Comparison of ENCODE assay signal across 24 mouse cellular contexts in the genomic region with DNA sequence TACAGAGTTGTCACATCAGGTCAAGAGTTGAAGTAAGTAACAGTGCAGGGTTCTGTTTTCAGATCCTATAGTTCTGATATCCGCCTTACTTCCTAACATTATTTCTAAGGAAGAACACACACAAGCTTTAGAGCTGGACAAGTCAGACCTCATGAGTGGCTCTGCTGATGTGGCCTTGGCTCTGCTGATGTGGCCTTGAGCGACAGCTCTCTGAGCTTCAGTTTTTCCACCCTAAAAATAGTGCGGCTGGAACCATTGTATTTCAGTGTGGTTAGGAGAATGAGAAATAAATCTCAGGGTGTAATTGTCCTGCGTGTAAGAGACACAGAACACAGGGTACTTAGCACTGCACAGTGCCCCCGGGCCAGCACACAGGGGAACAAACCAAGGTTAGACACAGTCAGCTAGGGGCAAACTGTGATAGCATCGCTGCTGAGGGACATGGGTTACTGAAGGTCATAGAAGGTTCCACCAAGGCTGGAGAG. TPM values are rescaled to one million over a fixed set of nuclear protein-coding genes. Genes with fewer than 3 reads are reported as not detected.
DNase-seq lines count a peak whose midpoint lies in the region; ATAC-seq lines count a peak whose summit lies in the region.
"Had no signal": no experiment of that assay in that cellular context is flagged by ENCODE, and none has a peak within 500 bp of the region (broad histone marks: within the 10 kb centered on the region; RNA-seq: fewer than 3 reads in every experiment).

No protein-coding gene starts in this region.

- no peak overlapping the region for H3K4me3 ChIP-seq in intestine, embryonic 15.5 days (replicated peaks)
- H3K4me3 ChIP-seq in stomach, embryonic 16.5 days (replicated peaks; ENCODE audit: low read length): no peak overlapping the region
- H3K4me3 ChIP-seq: embryonic facial prominence, embryonic 13.5 days; forebrain, embryonic 13.5 days; hindbrain, embryonic 12.5 days had no signal

- H3K27me3 ChIP-seq in intestine, embryonic 15.5 days (replicated peaks): no peaks in the 10 kb centered on the region
- H3K27me3 ChIP-seq in stomach, embryonic 16.5 days (ENCODE audit: control insufficient read depth, insufficient read depth, low read length): no peaks in the 10 kb centered on the region
- H3K27me3 ChIP-seq: embryonic facial prominence, embryonic 13.5 days; hindbrain, embryonic 12.5 days had no signal

- ATAC-seq in intestine, embryonic 15.5 days: no peak
- no peak for ATAC-seq in stomach, embryonic 16.5 days (ENCODE audit: insufficient read depth, low FRiP score)
- ATAC-seq in activated CD4-positive, CD25-positive, alpha-beta regulatory T cell, adult 4 months: no peak
- ATAC-seq: forebrain, embryonic 13.5 days; forebrain, postnatal 0 days; hindbrain, embryonic 16.5 days; inflammation-experienced regulatory T-cells, adult 6 months had no signal

- no peak overlapping the region for H3K9ac ChIP-seq in intestine, embryonic 15.5 days
- H3K9ac ChIP-seq in stomach, embryonic 16.5 days (ENCODE audit: low read length): no peak overlapping the region
- H3K9ac ChIP-seq: embryonic facial prominence, embryonic 13.5 days; forebrain, embryonic 13.5 days; forebrain, postnatal 0 days; hindbrain, embryonic 12.5 days had no signal

- H3K4me2 ChIP-seq in intestine, embryonic 15.5 days (replicated peaks): peak overlapping the region; percentile 18; the same call in 1 of the 2 replicates
- peak overlapping the region; percentile 6; the same call in 1 of the 2 replicates for H3K4me2 ChIP-seq in stomach, embryonic 16.5 days (ENCODE audit: low read depth, low read length)
- H3K4me2 ChIP-seq: embryonic facial prominence, embryonic 13.5 days; forebrain, embryonic 13.5 days; hindbrain, embryonic 12.5 days had no signal

- 81% methylated on average over 6 of the region's 6 CpGs for WGBS in intestine, embryonic 15.5 days
- WGBS in stomach, embryonic 16.5 days: 81% methylated on average over 6 of the region's 6 CpGs

- H3K36me3 ChIP-seq in intestine, embryonic 15.5 days: no peaks in the 10 kb centered on the region
- H3K36me3 ChIP-seq in stomach, embryonic 16.5 days (ENCODE audit: control insufficient read depth, insufficient read depth, low read length): no peaks in the 10 kb centered on the region
- H3K36me3 ChIP-seq: embryonic facial prominence, embryonic 13.5 days; hindbrain, embryonic 12.5 days had no signal

- H3K4me1 ChIP-seq in intestine, embryonic 15.5 days (replicated peaks): 0 out of 2 replicates have a peak, but pooled peaks cover 11% of the 10 kb centered on the region
- H3K4me1 ChIP-seq in stomach, embryonic 16.5 days (ENCODE audit: control insufficient read depth, insufficient read depth, low read length): peaks cover 11% of the 10 kb centered on the region

- H3K27ac ChIP-seq in intestine, embryonic 15.5 days: peak overlapping the region; percentile 11; the same call in 1 of the 2 replicates
- no peak overlapping the region for H3K27ac ChIP-seq in stomach, embryonic 16.5 days (ENCODE audit: low read length)
- H3K27ac ChIP-seq: embryonic facial prominence, embryonic 13.5 days; forebrain, embryonic 13.5 days; hindbrain, embryonic 12.5 days had no signal

- peak; percentile 33 for DNase-seq in adrenal gland, adult 8-10 months
- DNase-seq in adrenal gland, postnatal 10 days: peak; percentile 32
- no peak for DNase-seq in heart, adult 18-20 months
- no peak for DNase-seq in heart, adult 9 months (ENCODE audit: low spot score in 2 of 2)
- DNase-seq: cerebellum, adult 11 months; cerebellum, adult 8-10 months; cerebellum, postnatal 25 days; forebrain, postnatal 0 days; gastrocnemius, postnatal 14 days; heart, postnatal 10 days; heart, postnatal 4 days; kidney, adult 2 months had no signal

- no peaks in the 10 kb centered on the region for H3K9me3 ChIP-seq in intestine, embryonic 15.5 days
- no peaks in the 10 kb centered on the region for H3K9me3 ChIP-seq in stomach, embryonic 16.5 days (replicated peaks; ENCODE audit: control insufficient read depth, low read length)
- H3K9me3 ChIP-seq: embryonic facial prominence, embryonic 13.5 days; forebrain, embryonic 13.5 days; hindbrain, embryonic 12.5 days had no signal

RNA-seq across cellular contexts. Expression of gene Capn8, which starts 0.6 kb away (rescaled TPM):
- total RNA-seq in adrenal gland, adult 8-10 months (2022): under 1 TPM; 0.16 to 0.59 (median 0.19) TPM
- total RNA-seq in adrenal gland, postnatal 10 days (2021): not detected
- 2.5 and 3.3 TPM in 2 replicates for polyA plus RNA-seq in intestine, embryonic 15.5 days (2015; fragmentation: Nextera tagmentation; extraction: Ambion mirVana)
- 3.3 and 4.9 TPM in 2 replicates for polyA plus RNA-seq in stomach, embryonic 16.5 days (2015; fragmentation: Nextera tagmentation; extraction: Ambion mirVana)
- total RNA-seq in heart, adult 18-20 months (2021): not detected
- under 1 TPM in 1 of 2 experiments, not detected in 1; 0.13 TPM for polyA plus RNA-seq in activated CD4-positive, CD25-positive, alpha-beta regulatory T cell, adult 4 months (2017; shearing (Covaris generic))
- total RNA-seq: ES-E14; forebrain, postnatal 0 days; gastrocnemius, adult 18-20 months; gastrocnemius, postnatal 14 days; heart, adult 8-10 months; heart, postnatal 10 days; heart, postnatal 4 days had no signal
- polyA plus RNA-seq: embryonic facial prominence, embryonic 13.5 days; heart, embryonic 14.5 days; hindbrain, embryonic 12.5 days; inflammation-experienced regulatory T-cells, adult 6 months had no signal

RNA-seq across cellular contexts. Expression of gene Capn2, which starts 48.0 kb away (rescaled TPM):
- total RNA-seq in adrenal gland, adult 8-10 months (2022): 10 to 100 TPM; 53.3 to 96.0 (median 73.4) TPM
- 10 to 100 TPM; 79.3 to 94.3 TPM for total RNA-seq in adrenal gland, postnatal 10 days (2021)
- polyA plus RNA-seq in intestine, embryonic 15.5 days (2015; fragmentation: Nextera tagmentation; extraction: Ambion mirVana): 85.5 and 95.1 TPM in 2 replicates
- polyA plus RNA-seq in stomach, embryonic 16.5 days (2015; fragmentation: Nextera tagmentation; extraction: Ambion mirVana): 127 and 139 TPM in 2 replicates
- total RNA-seq in heart, adult 18-20 months (2021): 10 to 100 TPM; 67.5 to 68.4 TPM
- polyA plus RNA-seq in activated CD4-positive, CD25-positive, alpha-beta regulatory T cell, adult 4 months (2017; shearing (Covaris generic)): 10 to 100 TPM; 44.3 to 47.1 TPM

Comparison
In these comparisons a context has a peak if more than half of its experiments do, and no peak if none do; other contexts are left out.
1. DNase-seq: peak in adrenal gland, adult 8-10 months (single experiment) and adrenal gland, postnatal 10 days (single experiment); none in heart, adult 18-20 months (0 of 2) and heart, adult 9 months (0 of 2).